Mouse (Mus musculus) neural tube, embryonic 14.5 days (tissue): ENCODE measurements at regions not wholly inside any gene's neighbourhood (a gene's known extent, or its start where the extent isn't known, plus 50 kb on each side); places are given as distances from the start of the nearest gene placed in this dataset.

Source experiments
- ATAC-seq: fragments of 200-750 bp; cut with Nextera tagmentation; 2 replicates; pipeline ENCODE4 v1.8.0; 2017; ENCODE audit warnings: low read depth, mild to moderate bottlenecking, moderate TSS enrichment, moderate library complexity
- H3K27ac ChIP-seq: fragments of 300-500 bp; sonication (generic); 2 replicates; pipeline ENCODE4 v1.5.1; 2014; ENCODE audit warnings: low read depth, mild to moderate bottlenecking, control low read depth, low read length, moderate library complexity, mixed read lengths
- H3K27me3 ChIP-seq: fragments of 300-500 bp; sonication (generic); 2 replicates; pipeline ENCODE4 v1.6.1; 2014; ENCODE audit warnings: low read length; ENCODE audit not compliant: control insufficient read depth, insufficient read depth
- H3K36me3 ChIP-seq: fragments of 300-500 bp; sonication (generic); 2 replicates; pipeline ENCODE4 v1.6.1; 2014; ENCODE audit warnings: low read length, mixed read lengths; ENCODE audit not compliant: control insufficient read depth, insufficient read depth
- H3K4me1 ChIP-seq: fragments of 300-500 bp; sonication (generic); 2 replicates; pipeline ENCODE4 v1.6.1; 2014; ENCODE audit warnings: low read length; ENCODE audit not compliant: control insufficient read depth, insufficient read depth
- H3K4me2 ChIP-seq: fragments of 300-500 bp; sonication (generic); 2 replicates; pipeline ENCODE4 v1.6.1; 2014; ENCODE audit warnings: mild to moderate bottlenecking, low read depth, low read length, control low read depth
- H3K4me3 ChIP-seq: fragments of 300-500 bp; sonication (generic); 2 replicates; pipeline ENCODE4 v1.5.1; 2014; ENCODE audit warnings: low read depth, low read length, control low read depth, mixed read lengths
- H3K9ac ChIP-seq: fragments of 300-500 bp; sonication (generic); replicated peaks from 2 replicates; pipeline ENCODE4 v1.6.1; 2014; ENCODE audit warnings: low read depth, mild to moderate bottlenecking, control low read depth, low read length, mixed read lengths
- H3K9me3 ChIP-seq: fragments of 300-500 bp; sonication (generic); 2 replicates; pipeline ENCODE4 v1.6.1; 2016; ENCODE audit warnings: low read length; ENCODE audit not compliant: control insufficient read depth
- WGBS: fragments of 180-500 bp; shearing (Covaris S2); extraction: QIAGEN DNeasy Blood & Tissue Kit; methylation state at CpG from one replicate; pipeline ENCODE4 v1.1.7; 2014; 5-methylcytosine and 5-hydroxymethylcytosine counted together

GRCm38 (mm10) chr1:56063474-56063873, 573.8 kb downstream of the Hsfy2 start:
- H3K4me1 ChIP-seq: no peaks in the 10 kb centered on the region
- no peaks in the 10 kb centered on the region for H3K36me3 ChIP-seq
- ATAC-seq: no peak
- H3K9me3 ChIP-seq: no peaks in the 10 kb centered on the region
- H3K4me2 ChIP-seq: no peak overlapping the region
- H3K27ac ChIP-seq: no peak overlapping the region
- WGBS: 80% methylated on average over 3 of the region's 3 CpGs
- no peak overlapping the region for H3K4me3 ChIP-seq
- H3K9ac ChIP-seq: no peak overlapping the region
- no peaks in the 10 kb centered on the region for H3K27me3 ChIP-seq
